Mouse (Mus musculus) myocyte (in vitro differentiated cells): ENCODE results near the gene Lgals9. TPM values are rescaled to one million over a fixed set of nuclear protein-coding genes. Genes with fewer than 3 reads are reported as not detected.
"Not testable (repeated sequence)": the region's sequence is repeated elsewhere in the genome, so short reads cannot be mapped to it uniquely, and the experiment has no call there.

ENCODE experiments used
- H3K27me3 ChIP-seq: one replicate; pipeline ENCODE4 v1.6.1; 2011; ENCODE audit not compliant: control insufficient read depth, insufficient read depth, insufficient read length
- H3K36me3 ChIP-seq: one replicate; pipeline ENCODE4 v1.6.1; 2011; ENCODE audit not compliant: control insufficient read depth, insufficient read depth
- H3K4me2 ChIP-seq: one replicate; pipeline ENCODE4 v1.6.1; 2011; ENCODE audit warnings: low read depth, control low read depth
- H3K4me3 ChIP-seq: one replicate; pipeline ENCODE4 v1.5.1; 2011; ENCODE audit warnings: mild to moderate bottlenecking, control low read depth, moderate library complexity
- H3K79me2 ChIP-seq: one replicate; pipeline ENCODE4 v1.6.1; 2011; ENCODE audit not compliant: control insufficient read depth, insufficient read depth
- H3ac ChIP-seq: one replicate; pipeline ENCODE4 v1.6.1; 2011; ENCODE audit not compliant: control insufficient read depth, insufficient read length
- CEBPB ChIP-seq: IDR thresholded peaks from 2 replicates; pipeline ENCODE4 v1.6.1; 2011; ENCODE audit warnings: mild to moderate bottlenecking, moderate library complexity; ENCODE audit not compliant: poor library complexity, insufficient read depth, severe bottlenecking
- E2F4 ChIP-seq: IDR thresholded peaks from one replicate; pipeline ENCODE4 v1.6.1; 2011; ENCODE audit warnings: mild to moderate bottlenecking, control low read depth, moderate library complexity; ENCODE audit not compliant: insufficient read depth
- MAX ChIP-seq: IDR thresholded peaks from one replicate; pipeline ENCODE4 v1.6.1; 2011; ENCODE audit warnings: low read depth, mild to moderate bottlenecking, control low read depth
- MYOD1 ChIP-seq, 3 experiments: IDR thresholded peaks; one replicate each; pipeline ENCODE4 v1.6.1; 2011; ENCODE audit warnings: control low read depth in 2 of 3, low read depth in 2 of 3, mild to moderate bottlenecking in 2 of 3, moderate library complexity in 1 of 3; ENCODE audit not compliant: insufficient read length in 2 of 3, control insufficient read depth in 1 of 3
- MYOG ChIP-seq, 3 experiments: IDR thresholded peaks; one replicate each; pipeline ENCODE4 v1.6.1; 2011; ENCODE audit warnings: control low read depth in 2 of 3, low read depth in 2 of 3, mild to moderate bottlenecking in 2 of 3; ENCODE audit not compliant: insufficient read length in 2 of 3, control insufficient read depth in 1 of 3, insufficient read depth in 1 of 3
- POLR2A ChIP-seq: IDR thresholded peaks from one replicate; pipeline ENCODE4 v1.6.1; 2011; ENCODE audit warnings: low read depth, mild to moderate bottlenecking, control low read depth, moderate library complexity; ENCODE audit not compliant: insufficient read length
- POLR2AphosphoS2 ChIP-seq: IDR thresholded peaks from one replicate; pipeline ENCODE4 v1.6.1; 2011; ENCODE audit warnings: low read depth, control low read depth; ENCODE audit not compliant: insufficient read length
- REST ChIP-seq: IDR thresholded peaks from one replicate; pipeline ENCODE4 v1.6.1; 2011; ENCODE audit warnings: mild to moderate bottlenecking, control low read depth, moderate library complexity; ENCODE audit not compliant: insufficient read depth, insufficient read length
- SRF ChIP-seq: IDR thresholded peaks from one replicate; pipeline ENCODE4 v1.6.1; 2011; ENCODE audit warnings: low read depth; ENCODE audit not compliant: control insufficient read depth, insufficient read length
- TCF12 ChIP-seq: IDR thresholded peaks from one replicate; pipeline ENCODE4 v1.6.1; 2011; ENCODE audit warnings: mild to moderate bottlenecking, control low read depth; ENCODE audit not compliant: poor library complexity, insufficient read depth, severe bottlenecking
- TCF3 ChIP-seq: IDR thresholded peaks from one replicate; pipeline ENCODE4 v1.6.1; 2011; ENCODE audit warnings: low read depth, control low read depth; ENCODE audit not compliant: insufficient read length
- USF1 ChIP-seq: IDR thresholded peaks from one replicate; pipeline ENCODE4 v1.6.1; 2011; ENCODE audit warnings: low read depth, mild to moderate bottlenecking, control low read depth, moderate library complexity
- polyA plus RNA-seq: library from polyadenylated mRNA; unstranded; fragments of >200 nt; fragmentation: generic; extraction: Trizol; gene quantifications from one replicate; pipeline ENCODE4 v1.2.1, GENCODE M21; 2012; ENCODE audit warnings: missing spikeins

Gene Lgals9
- polyA plus RNA-seq, 1 experiment = 20.9 TPM

GRCm38 (mm10) chr11:79008891-79009290 is 24.1 kb upstream of the Lgals9 start:
- Histone ChIP-seq H3K4me2 (no peak overlapping the region), H3K36me3 (no peaks in the 10 kb centered on the region), H3ac (no peak overlapping the region), H3K79me2 (no peaks in the 10 kb centered on the region), H3K27me3 (no peaks in the 10 kb centered on the region), H3K4me3 (no peak overlapping the region)
- no peak for TF ChIP-seq CEBPB
- TF ChIP-seq E2F4 = no peak
- no peak for TF ChIP-seq POLR2AphosphoS2
- no peak for TF ChIP-seq REST
- TF ChIP-seq POLR2A = no peak
- TF ChIP-seq SRF = no peak
- TF ChIP-seq TCF3 = no peak
- no peak for TF ChIP-seq MYOG (IDR thresholded peaks at IDR 0.05; ENCODE audit: control insufficient read depth in 1 of 3, insufficient read depth in 1 of 3, insufficient read length in 2 of 3, low read depth in 2 of 3)

- TF ChIP-seq E2F4 (no peak), MYOG (IDR thresholded peaks at IDR 0.05; ENCODE audit: control insufficient read depth in 1 of 3, insufficient read depth in 1 of 3, insufficient read length in 2 of 3, low read depth in 2 of 3) (no peak), MAX (no peak), POLR2AphosphoS2 (no peak), MYOD1 (IDR thresholded peaks at IDR 0.05; ENCODE audit: control insufficient read depth in 1 of 3, insufficient read length in 2 of 3, low read depth in 2 of 3) (no peak), POLR2A (no peak), SRF (no peak), USF1 (no peak), TCF12 (no peak), REST (no peak), CEBPB (no peak), TCF3 (no peak)
- Histone ChIP-seq H3K4me3 (no peak overlapping the region), H3K36me3 (no peaks in the 10 kb centered on the region), H3K27me3 (no peaks in the 10 kb centered on the region), H3K4me2 (no peak overlapping the region), H3K79me2 (no peaks in the 10 kb centered on the region), H3ac (no peak overlapping the region)
These were observed 23.4 kb upstream of the Lgals9 start for GRCm38 (mm10) chr11:79008007-79008775.

GRCm38 (mm10) chr11:79007356-79007755 is 22.6 kb upstream of the Lgals9 start:
- H3K27me3 ChIP-seq, H3ac ChIP-seq, H3K4me2 ChIP-seq, H3K79me2 ChIP-seq, H3K36me3 ChIP-seq, H3K4me3 ChIP-seq: not testable (repeated sequence)

- Histone ChIP-seq H3K4me2 (no peak overlapping the region), H3K27me3 (no peaks in the 10 kb centered on the region), H3ac (no peak overlapping the region), H3K4me3 (no peak overlapping the region), H3K79me2 (no peaks in the 10 kb centered on the region), H3K36me3 (no peaks in the 10 kb centered on the region)
- no peak for TF ChIP-seq E2F4
- no peak for TF ChIP-seq POLR2A
- no peak for TF ChIP-seq SRF
- no peak for TF ChIP-seq MYOG (IDR thresholded peaks at IDR 0.05; ENCODE audit: control insufficient read depth in 1 of 3, insufficient read depth in 1 of 3, insufficient read length in 2 of 3, low read depth in 2 of 3)
- TF ChIP-seq MYOD1 (IDR thresholded peaks at IDR 0.05; ENCODE audit: control insufficient read depth in 1 of 3, insufficient read length in 2 of 3, low read depth in 2 of 3) = no peak
- TF ChIP-seq REST = no peak
- no peak for TF ChIP-seq USF1
- no peak for TF ChIP-seq POLR2AphosphoS2
- no peak for TF ChIP-seq CEBPB
- no peak for TF ChIP-seq TCF12
- no peak for TF ChIP-seq TCF3
These were observed 21.7 kb upstream of the Lgals9 start for GRCm38 (mm10) chr11:79006417-79006816.

GRCm38 (mm10) chr11:79005578-79006394 is 21.0 kb upstream of the Lgals9 start:
- Histone ChIP-seq H3ac (no peak overlapping the region), H3K4me3 (no peak overlapping the region), H3K4me2 (no peak overlapping the region), H3K36me3 (no peaks in the 10 kb centered on the region), H3K79me2 (no peaks in the 10 kb centered on the region), H3K27me3 (no peaks in the 10 kb centered on the region)
- TF ChIP-seq USF1 (no peak), TCF3 (no peak), POLR2A (no peak), CEBPB (no peak), MYOG (IDR thresholded peaks at IDR 0.05; ENCODE audit: control insufficient read depth in 1 of 3, insufficient read depth in 1 of 3, insufficient read length in 2 of 3, low read depth in 2 of 3) (no peak), MAX (no peak), TCF12 (no peak), MYOD1 (IDR thresholded peaks at IDR 0.05; ENCODE audit: control insufficient read depth in 1 of 3, insufficient read length in 2 of 3, low read depth in 2 of 3) (no peak), REST (no peak), E2F4 (no peak), SRF (no peak), POLR2AphosphoS2 (no peak)
